Mouse (Mus musculus): Measurements from ENCODE around the gene Foxs1.

The Foxs1 gene

DNA sequence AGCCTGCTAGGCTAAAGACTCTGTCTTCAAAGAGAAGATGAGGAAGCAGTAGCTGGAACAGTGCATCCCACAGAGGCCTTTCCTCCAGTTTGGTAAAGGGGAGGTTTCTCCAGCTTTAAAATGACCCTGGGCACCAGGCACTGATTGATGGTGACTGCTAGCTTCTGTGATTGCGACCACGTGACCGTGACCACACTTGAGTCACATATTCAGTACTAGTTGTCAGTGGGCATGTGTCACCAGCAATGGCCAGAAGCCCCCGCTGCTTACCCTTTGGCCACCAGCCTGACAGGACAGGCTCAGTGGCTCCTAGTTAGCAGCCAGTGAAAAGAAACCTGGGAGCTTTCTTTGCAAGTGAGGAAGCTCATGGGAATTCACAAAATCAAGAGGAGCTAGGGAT lies 29.4 kb downstream of the Foxs1 start:
- no peak for DNase-seq (ENCODE audit: low spot score)

DNA sequence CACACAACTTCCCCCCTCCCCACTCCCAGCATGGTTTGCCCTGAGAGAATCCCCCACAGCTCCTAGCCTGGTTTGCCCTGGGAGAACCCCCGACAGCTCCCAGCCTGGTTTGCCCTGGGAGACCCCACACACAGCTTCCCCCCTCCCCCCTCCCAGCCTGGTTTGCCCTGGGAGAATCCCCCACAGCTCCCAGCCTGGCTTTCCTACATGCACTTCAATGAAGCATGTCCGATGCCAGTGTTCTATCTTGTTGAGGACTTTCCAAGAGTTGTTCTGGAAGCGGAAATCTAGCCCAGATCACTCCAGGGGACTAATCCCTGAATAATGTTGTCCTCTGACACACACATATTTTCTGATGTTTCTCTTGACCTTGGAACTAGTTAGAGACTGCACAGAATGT lies 30.4 kb downstream of the Foxs1 start:
- no peak for DNase-seq (ENCODE audit: low spot score)

DNA sequence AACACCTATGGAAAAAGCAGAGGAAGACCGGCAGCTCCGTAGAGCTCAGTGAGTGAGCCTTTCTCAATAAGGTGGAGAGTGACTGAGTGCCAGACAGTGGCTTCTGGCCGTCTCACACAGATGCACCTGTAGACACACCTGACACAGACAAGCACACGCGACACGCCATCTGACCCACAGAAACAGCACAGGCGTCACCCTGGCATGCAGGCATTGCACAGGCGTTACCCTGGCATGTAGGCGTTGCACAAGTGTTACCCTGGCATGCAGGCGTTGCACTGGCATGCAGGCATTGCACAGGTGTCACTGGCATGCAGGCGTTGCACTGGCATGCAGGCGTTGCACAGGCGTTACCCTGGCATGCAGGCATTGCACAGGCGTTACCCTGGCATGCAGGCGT lies 31.7 kb downstream of the Foxs1 start:
- DNase-seq (ENCODE audit: low spot score) = no peak

DNA sequence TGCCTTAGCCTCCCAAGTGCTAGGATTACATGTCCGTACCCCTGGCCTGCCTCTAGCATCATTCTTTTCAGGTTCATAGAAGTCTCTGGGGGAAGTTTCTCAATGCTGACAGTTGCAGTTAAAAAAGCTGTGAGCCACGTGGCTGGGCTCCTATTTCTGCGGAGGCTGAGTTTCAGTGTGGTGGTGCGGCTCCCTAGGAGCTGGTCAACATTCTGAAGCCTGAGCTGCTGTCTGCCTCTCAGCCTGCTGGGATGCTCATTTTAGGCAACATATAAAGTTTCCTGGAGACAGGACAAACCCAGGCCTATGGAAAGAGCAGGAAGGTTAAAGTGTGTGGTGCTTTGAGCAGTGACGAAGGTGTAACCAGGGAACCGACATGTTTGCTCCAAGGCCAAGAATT lies 34.0 kb downstream of the Foxs1 start:
- no peak for DNase-seq (ENCODE audit: low spot score)

DNA sequence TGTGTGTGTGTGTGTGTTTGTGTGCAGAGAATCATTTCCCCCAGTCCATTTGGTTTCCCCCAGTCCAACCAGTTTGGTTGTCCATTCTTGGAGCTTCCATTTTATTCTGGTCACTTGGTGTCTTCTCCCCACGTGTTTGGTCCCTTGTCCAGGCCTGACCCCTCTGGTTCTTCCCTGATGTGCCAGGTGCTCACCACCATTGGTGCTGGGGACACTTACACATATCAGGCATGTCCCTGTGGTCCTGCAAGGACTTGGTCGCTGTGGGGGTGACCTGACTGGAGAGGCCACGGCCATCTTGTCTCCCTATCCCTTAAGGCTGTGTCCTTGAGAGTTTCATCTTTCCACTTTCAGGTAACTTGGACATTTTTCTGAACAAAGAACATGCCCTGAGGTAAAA lies 36.1 kb downstream of the Foxs1 start:
- DNase-seq (ENCODE audit: low spot score) = no peak

DNA sequence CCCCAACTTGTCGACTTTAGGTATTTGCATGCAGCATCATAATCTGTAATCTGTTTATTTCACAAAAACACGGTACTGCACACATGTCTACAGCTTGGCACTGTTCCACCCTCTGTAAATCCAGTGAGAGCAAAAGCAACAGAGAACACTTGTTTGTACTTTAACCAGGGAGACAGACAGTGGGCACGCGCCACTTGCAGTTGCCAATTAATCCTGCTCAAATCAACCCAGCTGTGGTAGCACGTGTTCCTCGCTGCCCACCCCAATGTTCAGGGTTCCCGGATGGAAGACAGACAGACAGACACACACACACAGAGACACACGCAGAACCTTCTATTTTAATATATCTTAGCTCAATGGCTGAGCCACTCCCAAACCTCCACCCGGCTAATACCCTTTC lies 37.2 kb downstream of the Foxs1 start:
- DNase-seq (ENCODE audit: low spot score) = no peak

DNA sequence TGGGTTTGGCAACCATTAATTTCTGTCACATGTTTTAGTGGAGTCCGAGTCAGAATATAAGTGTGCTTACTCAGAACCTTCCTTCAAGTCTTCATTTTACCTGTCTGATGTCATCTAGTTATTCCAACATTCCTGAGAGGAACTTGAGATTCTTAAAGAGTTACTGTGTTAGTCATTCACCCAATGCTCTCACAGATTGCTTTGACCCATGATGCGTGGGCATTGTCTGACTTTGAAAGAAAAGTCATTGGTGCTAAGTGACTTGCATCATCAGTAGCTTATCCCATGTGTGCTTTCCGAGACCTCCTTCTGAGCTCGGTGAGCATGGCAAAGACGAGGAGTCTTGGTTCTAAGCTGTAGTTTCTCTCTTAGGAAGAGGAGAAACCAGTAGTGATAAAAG lies 44.2 kb downstream of the Foxs1 start:
- DNase-seq (ENCODE audit: low spot score) = no peak

DNA sequence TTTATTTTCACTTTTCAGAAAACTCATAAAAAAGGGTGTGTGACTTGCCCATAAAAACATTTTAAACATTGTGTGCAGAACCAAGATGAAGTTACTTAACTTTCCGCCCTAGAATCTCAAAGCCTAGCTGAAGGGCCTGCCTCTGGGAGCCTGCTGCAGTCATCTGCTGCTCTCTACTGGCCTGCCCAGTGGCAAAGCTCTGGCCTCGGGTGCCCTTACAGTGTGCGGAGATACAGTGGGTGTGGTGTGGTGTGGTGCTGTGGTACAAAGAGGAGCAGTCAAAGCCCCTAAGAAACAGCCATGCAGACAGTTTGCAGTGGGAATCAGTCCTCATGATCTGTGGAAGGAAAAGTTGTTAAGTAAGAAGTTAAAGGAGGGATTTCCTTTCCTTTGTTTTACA lies 45.8 kb downstream of the Foxs1 start:
- no peak for DNase-seq (ENCODE audit: low spot score)

DNA sequence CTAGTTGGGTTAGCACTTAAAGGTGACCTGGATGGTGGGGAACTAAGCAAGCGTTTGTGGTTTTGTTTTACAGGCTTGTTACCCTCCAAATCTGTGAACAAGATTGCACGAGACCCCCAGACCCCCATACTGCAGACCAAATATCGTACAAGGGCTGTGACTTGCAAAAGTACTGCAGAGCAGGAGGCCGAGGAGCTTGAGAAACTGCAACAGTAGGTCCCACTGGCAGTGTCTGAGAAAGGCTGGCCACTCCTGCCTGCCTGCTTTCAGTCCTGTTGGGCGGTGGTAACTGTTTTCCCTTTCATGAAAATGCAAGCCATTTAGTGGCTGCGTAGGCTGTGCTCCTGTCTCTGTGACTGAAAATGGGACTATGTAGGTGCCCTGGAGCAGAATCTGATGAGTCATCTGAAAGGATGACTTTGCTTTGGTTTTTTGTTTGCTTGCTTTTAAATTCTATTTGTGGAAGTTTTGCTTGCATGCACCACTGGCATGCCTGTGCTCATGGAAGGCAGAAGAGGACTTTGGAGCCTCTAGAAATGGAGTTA lies 48.8 kb downstream of the Foxs1 start:
- DNase-seq (ENCODE audit: low spot score) = no peak
